Mouse (Mus musculus) limb, embryonic 14.5 days (tissue): ENCODE data around the gene Klf6. TPM values are rescaled to one million over a fixed set of nuclear protein-coding genes. Genes with fewer than 3 reads are reported as not detected.

ENCODE experiments used
- ATAC-seq: fragments of 200-750 bp; cut with Nextera tagmentation; 2 replicates; pipeline ENCODE4 v1.8.0; 2017; ENCODE audit warnings: low read depth, moderate number of reproducible peaks, moderate TSS enrichment; ENCODE audit not compliant: low FRiP score
- DNase-seq: peaks from one replicate; pipeline ENCODE4 v3.0.0-alpha.2; 2015; ENCODE audit warnings: low spot score
- H3K27ac ChIP-seq: fragments of 300-500 bp; sonication (generic); replicated peaks from 2 replicates; pipeline ENCODE4 v1.5.1; 2014; ENCODE audit warnings: low read depth, mild to moderate bottlenecking, low read length, moderate library complexity, mixed read lengths
- H3K27me3 ChIP-seq: fragments of 300-500 bp; sonication (generic); 2 replicates; pipeline ENCODE4 v1.6.1; 2014; ENCODE audit warnings: low read length, mixed read lengths; ENCODE audit not compliant: control insufficient read depth, insufficient read depth
- H3K36me3 ChIP-seq: fragments of 300-500 bp; sonication (generic); 2 replicates; pipeline ENCODE4 v1.6.1; 2014; ENCODE audit warnings: mild to moderate bottlenecking, low read length, moderate library complexity, mixed read lengths; ENCODE audit not compliant: control insufficient read depth, insufficient read depth
- H3K4me1 ChIP-seq: fragments of 300-500 bp; sonication (generic); 2 replicates; pipeline ENCODE4 v1.6.1; 2014; ENCODE audit warnings: antibody characterized with exemption, low read length, mixed read lengths; ENCODE audit not compliant: control insufficient read depth, insufficient read depth
- H3K4me2 ChIP-seq: fragments of 300-500 bp; sonication (generic); replicated peaks from 2 replicates; pipeline ENCODE4 v1.6.1; 2014; ENCODE audit warnings: low read depth, mild to moderate bottlenecking, low read length, moderate library complexity; ENCODE audit not compliant: severe bottlenecking
- H3K4me3 ChIP-seq: fragments of 300-500 bp; sonication (generic); replicated peaks from 2 replicates; pipeline ENCODE4 v1.5.1; 2014; ENCODE audit warnings: low read length
- H3K9ac ChIP-seq: fragments of 300-500 bp; sonication (generic); 2 replicates; pipeline ENCODE4 v1.6.1; 2014; ENCODE audit warnings: mild to moderate bottlenecking, low read depth, low read length, moderate library complexity; ENCODE audit not compliant: severe bottlenecking
- H3K9me3 ChIP-seq: fragments of 300-500 bp; sonication (generic); 2 replicates; pipeline ENCODE4 v1.6.1; 2016; ENCODE audit warnings: low read length; ENCODE audit not compliant: control insufficient read depth
- POLR2A ChIP-seq: fragments of 200-500 bp; IDR thresholded peaks from 2 replicates; pipeline ENCODE4 v1.8.0; 2012; ENCODE audit warnings: inconsistent platforms, mild to moderate bottlenecking, moderate library complexity, borderline replicate concordance; ENCODE audit not compliant: insufficient read depth, insufficient read length; ENCODE audit errors: extremely low read depth
- WGBS: fragments of 180-500 bp; shearing (Covaris S2); extraction: QIAGEN DNeasy Blood & Tissue Kit; methylation state at CpG from one replicate; pipeline ENCODE4 v1.1.7; 2014; 5-methylcytosine and 5-hydroxymethylcytosine counted together
- polyA plus RNA-seq, 2 experiments: library from polyadenylated mRNA; depleted of rRNA in 1 of 2; stranded (reverse) in 1 of 2; unstranded in 1 of 2; fragments of >200 nt; fragmentation: Nextera tagmentation in 1 of 2; extraction: Ambion mirVana in 1 of 2; gene quantifications; 2 replicates each; pipeline versions ENCODE4 v1.2.1 to v1.2.3; 2012 to 2014

The Klf6 gene
- polyA plus RNA-seq, 2 experiments: 24.7 to 79.1 TPM

DNA sequence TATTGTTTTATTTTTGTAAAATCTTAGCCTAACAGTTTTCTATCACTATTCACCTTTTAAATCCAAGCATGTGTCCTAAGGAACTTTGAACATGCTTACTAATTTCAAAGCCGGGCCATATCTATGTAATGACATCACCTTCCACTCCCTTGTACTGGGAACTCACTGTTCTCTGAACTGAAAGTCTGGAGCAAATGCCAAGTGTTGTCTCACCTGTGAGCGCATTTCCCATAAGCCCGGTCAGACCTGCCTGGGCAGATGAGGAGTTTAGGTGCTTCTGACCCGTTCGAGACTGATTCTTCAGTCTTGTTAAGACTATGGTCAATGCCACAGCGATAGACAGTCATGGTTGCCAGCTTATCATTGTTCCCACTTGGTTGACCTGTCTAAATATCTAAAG is 19.9 kb upstream of the Klf6 start:
- no peak for DNase-seq
- Histone ChIP-seq H3K27ac (no peak overlapping the region), H3K9me3 (no peaks in the 10 kb centered on the region), H3K4me1 (no peaks in the 10 kb centered on the region), H3K4me2 (no peak overlapping the region), H3K27me3 (no peaks in the 10 kb centered on the region), H3K9ac (no peak overlapping the region), H3K4me3 (no peak overlapping the region), H3K36me3 (no peaks in the 10 kb centered on the region)
- 89% methylated on average over 6 of the region's 6 CpGs for WGBS
- no peak for TF ChIP-seq POLR2A
- no peak for ATAC-seq

DNA sequence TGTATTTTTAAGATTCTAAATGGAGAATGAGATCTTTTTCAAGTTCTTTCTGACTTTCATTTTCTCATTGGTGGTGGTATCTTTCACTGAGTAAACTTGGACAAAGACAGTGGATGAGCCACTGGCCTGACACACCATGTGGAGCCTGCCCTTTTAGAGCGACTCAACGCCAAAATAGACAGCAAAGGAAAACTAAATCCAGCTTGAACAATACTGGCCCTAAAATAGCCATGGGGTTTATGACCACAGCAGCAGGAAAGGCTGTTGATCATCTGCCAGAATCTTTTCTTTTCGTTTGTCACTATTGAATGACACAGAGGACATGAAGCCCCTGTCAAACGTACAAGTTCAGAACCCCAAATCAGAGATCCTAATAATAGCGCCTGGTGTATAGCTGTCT is 18.4 kb upstream of the Klf6 start:
- Histone ChIP-seq H3K9ac (no peak overlapping the region), H3K4me2 (no peak overlapping the region), H3K27me3 (no peaks in the 10 kb centered on the region), H3K27ac (no peak overlapping the region), H3K36me3 (no peaks in the 10 kb centered on the region), H3K9me3 (no peaks in the 10 kb centered on the region), H3K4me3 (no peak overlapping the region), H3K4me1 (no peaks in the 10 kb centered on the region)
- DNase-seq: no peak
- no peak for ATAC-seq
- 78% methylated on average over 5 of the region's 5 CpGs for WGBS
- no peak for TF ChIP-seq POLR2A

DNA sequence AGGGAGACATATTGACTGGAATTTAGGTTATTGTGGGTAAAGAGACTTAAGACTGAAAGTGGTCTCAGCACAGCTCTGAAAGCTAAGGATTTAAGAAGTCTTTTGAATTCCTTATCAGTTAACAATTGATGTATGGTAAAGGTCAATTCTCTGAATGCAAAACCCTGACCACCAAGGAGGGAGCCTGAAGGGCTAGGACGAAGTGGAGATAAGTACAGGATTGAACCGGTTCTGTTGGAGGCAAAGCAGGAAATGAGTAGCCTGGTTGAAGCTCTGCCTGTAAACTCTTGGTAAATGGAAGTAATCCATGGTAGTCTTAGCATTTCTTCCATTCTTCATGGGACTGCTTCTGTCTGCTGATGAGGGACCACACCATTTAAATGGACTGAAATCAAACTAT is 17.5 kb upstream of the Klf6 start:
- WGBS: 56% methylated on average over 2 of the region's 2 CpGs
- H3K9ac ChIP-seq: no peak overlapping the region
- no peaks in the 10 kb centered on the region for H3K4me1 ChIP-seq
- H3K9me3 ChIP-seq: no peaks in the 10 kb centered on the region
- no peaks in the 10 kb centered on the region for H3K27me3 ChIP-seq
- DNase-seq (no peak), ATAC-seq (no peak)
- no peak overlapping the region for H3K4me2 ChIP-seq
- H3K4me3 ChIP-seq: no peak overlapping the region
- H3K27ac ChIP-seq: no peak overlapping the region
- no peak for TF ChIP-seq POLR2A
- H3K36me3 ChIP-seq: no peaks in the 10 kb centered on the region

DNA sequence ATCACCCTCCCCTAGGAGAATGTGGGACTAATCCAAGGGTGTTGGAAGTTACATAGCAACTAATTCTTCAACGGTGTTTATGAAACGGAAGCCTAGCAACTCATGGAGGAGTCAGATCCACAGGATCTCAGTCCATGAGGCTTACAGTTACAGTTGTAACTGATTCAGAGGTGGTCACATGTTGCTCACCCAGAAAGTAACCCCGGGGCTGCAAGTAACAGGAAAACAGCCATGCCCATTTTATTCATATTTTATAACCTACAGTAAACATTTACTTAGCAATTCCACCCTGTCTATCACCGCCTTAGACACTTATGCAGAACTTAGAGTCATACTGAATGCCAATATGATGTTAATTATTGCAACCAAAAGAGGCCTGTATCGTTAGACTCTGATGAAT is 16.9 kb upstream of the Klf6 start:
- no peaks in the 10 kb centered on the region for H3K36me3 ChIP-seq
- no peak overlapping the region for H3K4me3 ChIP-seq
- no peak overlapping the region for H3K27ac ChIP-seq
- 81% methylated on average over 5 of the region's 5 CpGs for WGBS
- no peaks in the 10 kb centered on the region for H3K9me3 ChIP-seq
- ATAC-seq: no peak
- H3K4me1 ChIP-seq: no peaks in the 10 kb centered on the region
- no peak overlapping the region for H3K4me2 ChIP-seq
- no peaks in the 10 kb centered on the region for H3K27me3 ChIP-seq
- DNase-seq: no peak
- TF ChIP-seq POLR2A: no peak
- H3K9ac ChIP-seq: no peak overlapping the region

DNA sequence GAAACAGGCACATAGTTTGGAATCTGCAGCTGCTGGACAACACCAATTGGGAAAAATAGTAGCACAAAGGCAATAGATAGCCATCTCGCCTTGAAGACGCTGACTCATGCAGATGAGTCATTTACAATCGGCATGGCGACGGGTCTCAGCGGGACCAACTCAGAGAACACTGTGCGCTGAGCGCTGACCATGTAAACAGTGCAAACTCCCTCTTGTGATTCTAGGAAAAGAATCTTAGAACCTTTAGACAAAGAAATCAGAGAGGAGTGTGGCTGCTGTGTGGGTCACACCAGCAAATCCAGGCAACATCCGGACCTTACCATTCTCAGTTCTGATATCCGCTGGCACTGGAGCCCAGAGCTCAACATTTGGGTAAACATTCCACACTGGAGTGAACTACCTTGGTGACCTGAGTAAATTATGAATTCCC is 16.1 kb upstream of the Klf6 start:
- no peak overlapping the region for H3K4me2 ChIP-seq
- ATAC-seq (no peak), DNase-seq (no peak)

DNA sequence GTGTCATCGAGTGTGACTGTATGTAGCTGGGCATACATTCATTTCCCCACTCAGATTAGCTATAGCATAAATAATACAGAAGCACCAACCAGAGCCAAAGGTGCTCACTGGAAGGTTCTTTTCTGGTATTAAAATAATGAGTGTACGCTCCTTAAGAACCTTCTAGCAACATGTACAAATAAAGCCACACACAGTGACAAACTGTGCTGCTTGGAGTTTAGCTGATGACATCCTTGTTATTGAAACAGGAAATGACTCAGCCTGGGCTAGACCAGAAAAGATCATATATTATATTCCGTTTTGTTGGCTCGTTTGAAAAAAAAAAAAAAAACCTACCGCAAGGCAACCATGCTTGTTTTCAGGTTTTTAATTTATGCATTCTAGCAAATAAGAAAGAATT is 15.7 kb upstream of the Klf6 start:
- Histone ChIP-seq H3K9ac (no peak overlapping the region), H3K27me3 (no peaks in the 10 kb centered on the region), H3K4me1 (no peaks in the 10 kb centered on the region), H3K36me3 (no peaks in the 10 kb centered on the region), H3K9me3 (no peaks in the 10 kb centered on the region), H3K4me2 (no peak overlapping the region), H3K4me3 (no peak overlapping the region), H3K27ac (no peak overlapping the region)
- TF ChIP-seq POLR2A: no peak
- no peak for ATAC-seq
- WGBS: 75% methylated on average over 5 of the region's 5 CpGs
- no peak for DNase-seq

More for the DNA sequence above, 16.1 kb upstream of the Klf6 start:
- H3K27ac ChIP-seq: no peak overlapping the region
- no peaks in the 10 kb centered on the region for H3K4me1 ChIP-seq
- no peaks in the 10 kb centered on the region for H3K9me3 ChIP-seq
- TF ChIP-seq POLR2A: no peak
- WGBS: 73% methylated on average over 10 of the region's 10 CpGs
- H3K36me3 ChIP-seq: no peaks in the 10 kb centered on the region
- no peak overlapping the region for H3K9ac ChIP-seq
- H3K27me3 ChIP-seq: no peaks in the 10 kb centered on the region
- no peak overlapping the region for H3K4me3 ChIP-seq
